Mouse (Mus musculus) CH12.LX (cell line): ENCODE measurements around the gene Fgfr2. TPM values are rescaled to one million over a fixed set of nuclear protein-coding genes. Genes with fewer than 3 reads are reported as not detected.

Experiments used
- DNase-seq: peaks from one replicate; pipeline ENCODE4 v3.0.0-alpha.2; 2013; ENCODE audit errors: extremely low read depth
- H3K27ac ChIP-seq: 2 replicates; pipeline ENCODE4 v1.5.1; 2012; ENCODE audit warnings: low read depth, mild to moderate bottlenecking, control low read depth, moderate library complexity; ENCODE audit not compliant: insufficient read depth
- H3K27me3 ChIP-seq: replicated peaks from 2 replicates; pipeline ENCODE3; 2012; ENCODE audit warnings: inconsistent platforms
- H3K36me3 ChIP-seq, 2 experiments: replicated peaks in 1 of 2; 2 replicates each; pipeline versions ENCODE3 to v1.6.1; 2012; ENCODE audit warnings: inconsistent platforms in 1 of 2, low read length in 1 of 2, mild to moderate bottlenecking in 1 of 2, mixed read lengths in 1 of 2, moderate library complexity in 1 of 2; ENCODE audit not compliant: control insufficient read depth in 1 of 2, insufficient read depth in 1 of 2
- H3K4me1 ChIP-seq, 2 experiments: 2 replicates each; pipeline ENCODE4 v1.6.1; 2012; ENCODE audit warnings: inconsistent platforms in 1 of 2, moderate library complexity in 1 of 2; ENCODE audit not compliant: insufficient read depth in 2 of 2, control insufficient read depth in 1 of 2
- H3K4me2 ChIP-seq: 2 replicates; pipeline ENCODE4 v1.6.1; 2012; ENCODE audit warnings: low read depth, mild to moderate bottlenecking, control low read depth; ENCODE audit not compliant: poor library complexity, insufficient read depth, severe bottlenecking
- H3K4me3 ChIP-seq, 3 experiments: fragments of 150-350 bp in 1 of 3; sonication (generic) in 1 of 3; replicated peaks in 1 of 3; 2 replicates each; pipeline versions ENCODE3 to v1.5.1; 2011 to 2012; ENCODE audit warnings: low read depth in 2 of 3, low read length in 2 of 3, mild to moderate bottlenecking in 2 of 3, moderate library complexity in 2 of 3, control low read depth in 1 of 3, improper control_type of control experiment in 1 of 3, inconsistent platforms in 1 of 3, mixed read lengths in 1 of 3; ENCODE audit not compliant: poor library complexity in 1 of 3
- H3K79me2 ChIP-seq: replicated peaks from 2 replicates; pipeline ENCODE4 v1.6.1; 2012; ENCODE audit warnings: mild to moderate bottlenecking, moderate library complexity; ENCODE audit not compliant: control insufficient read depth, poor library complexity, insufficient read depth, severe bottlenecking; ENCODE audit errors: extremely low read depth
- H3K9ac ChIP-seq: 2 replicates; pipeline ENCODE4 v1.6.1; 2012; ENCODE audit warnings: low read depth, mild to moderate bottlenecking, control low read depth, moderate library complexity; ENCODE audit not compliant: insufficient read depth
- H3K9me3 ChIP-seq: replicated peaks from 2 replicates; pipeline ENCODE3; 2012; ENCODE audit warnings: low read length, inconsistent platforms, mixed read lengths
- BHLHE40 ChIP-seq: IDR thresholded peaks from 2 replicates; pipeline ENCODE4 v1.6.1; 2011; ENCODE audit warnings: mild to moderate bottlenecking, low read depth, low read length, improper control_type of control experiment
- CHD2 ChIP-seq: IDR thresholded peaks from 2 replicates; pipeline ENCODE4 v1.6.1; 2011; ENCODE audit warnings: low read length, improper control_type of control experiment
- CTCF ChIP-seq, 2 experiments: IDR thresholded peaks in 1 of 2; conservative IDR thresholded peaks in 1 of 2; 2 replicates each; pipeline ENCODE4 v1.5.1; 2011 to 2012; ENCODE audit warnings: low read depth in 2 of 2, low read length in 2 of 2, improper control_type of control experiment in 1 of 2, inconsistent platforms in 1 of 2, mild to moderate bottlenecking in 1 of 2, moderate library complexity in 1 of 2
- ELF1 ChIP-seq: IDR thresholded peaks from 2 replicates; pipeline ENCODE4 v1.6.1; 2014; ENCODE audit warnings: low read depth, mild to moderate bottlenecking, inconsistent platforms, low read length, improper control_type of control experiment
- GABPA ChIP-seq: IDR thresholded peaks from 2 replicates; pipeline ENCODE4 v1.6.1; 2012; ENCODE audit warnings: low read depth, low read length, improper control_type of control experiment, inconsistent platforms; ENCODE audit not compliant: insufficient replicate concordance
- IRF4 ChIP-seq: IDR thresholded peaks from 2 replicates; pipeline ENCODE4 v1.6.1; 2014; ENCODE audit warnings: low read depth, mild to moderate bottlenecking, inconsistent platforms, low read length, improper control_type of control experiment
- JUN ChIP-seq: IDR thresholded peaks from 2 replicates; pipeline ENCODE4 v1.6.1; 2011; ENCODE audit warnings: low read depth, mild to moderate bottlenecking, low read length, improper control_type of control experiment, moderate library complexity; ENCODE audit not compliant: insufficient read depth
- JUND ChIP-seq: conservative IDR thresholded peaks from 2 replicates; pipeline ENCODE4 v1.6.1; 2011; ENCODE audit warnings: low read depth, low read length, improper control_type of control experiment
- MAFK ChIP-seq: IDR thresholded peaks from 2 replicates; pipeline ENCODE4 v1.6.1; 2011; ENCODE audit warnings: low read length, improper control_type of control experiment; ENCODE audit not compliant: insufficient replicate concordance
- MAX ChIP-seq: IDR thresholded peaks from 2 replicates; pipeline ENCODE4 v1.6.1; 2011; ENCODE audit warnings: low read length, improper control_type of control experiment
- MEF2A ChIP-seq: IDR thresholded peaks from 2 replicates; pipeline ENCODE4 v1.6.1; 2014; ENCODE audit warnings: low read depth, mild to moderate bottlenecking, inconsistent platforms, low read length, improper control_type of control experiment, borderline replicate concordance
- MXI1 ChIP-seq: IDR thresholded peaks from 2 replicates; pipeline ENCODE4 v1.6.1; 2011; ENCODE audit warnings: mild to moderate bottlenecking, low read depth, low read length, improper control_type of control experiment
- MYC ChIP-seq: IDR thresholded peaks from 2 replicates; pipeline ENCODE4 v1.6.1; 2011; ENCODE audit warnings: low read depth, mild to moderate bottlenecking, improper control_type of control experiment, low read length
- NELFE ChIP-seq: IDR thresholded peaks from 2 replicates; pipeline ENCODE4 v1.6.1; 2011; ENCODE audit warnings: low read depth, low read length, improper control_type of control experiment
- PAX5 ChIP-seq: IDR thresholded peaks from 2 replicates; pipeline ENCODE4 v1.6.1; 2012; ENCODE audit warnings: low read length, inconsistent platforms, mixed read lengths
- POLR2A ChIP-seq: IDR thresholded peaks from 2 replicates; pipeline ENCODE4 v1.6.1; 2011; ENCODE audit warnings: low read depth, mild to moderate bottlenecking, improper control_type of control experiment, low read length
- POLR2AphosphoS2 ChIP-seq: IDR thresholded peaks from 2 replicates; pipeline ENCODE4 v1.6.1; 2011; ENCODE audit warnings: low read depth, low read length, improper control_type of control experiment
- RAD21 ChIP-seq: IDR thresholded peaks from 2 replicates; pipeline ENCODE4 v1.6.1; 2011; ENCODE audit warnings: low read depth, mild to moderate bottlenecking, low read length, improper control_type of control experiment, moderate library complexity
- SIN3A ChIP-seq: IDR thresholded peaks from 2 replicates; pipeline ENCODE4 v1.6.1; 2012; ENCODE audit warnings: low read length, improper control_type of control experiment, inconsistent platforms
- SMC3 ChIP-seq: IDR thresholded peaks from 2 replicates; pipeline ENCODE4 v1.6.1; 2011; ENCODE audit warnings: low read depth, low read length, improper control_type of control experiment
- TBP ChIP-seq: conservative IDR thresholded peaks from 2 replicates; pipeline ENCODE4 v1.6.1; 2011; ENCODE audit warnings: low read depth, low read length, improper control_type of control experiment
- ZC3H11A ChIP-seq: IDR thresholded peaks from 2 replicates; pipeline ENCODE4 v1.6.1; 2012; ENCODE audit warnings: low read depth, mild to moderate bottlenecking, inconsistent platforms, low read length, improper control_type of control experiment
- ZKSCAN1 ChIP-seq: IDR thresholded peaks from 2 replicates; pipeline ENCODE4 v1.6.1; 2012; ENCODE audit warnings: low read depth, inconsistent platforms, low read length, improper control_type of control experiment, borderline replicate concordance
- dilution Hi-C: fragments of 300-500 bp; cut with MboI; formaldehyde crosslinking; loops from 2 replicates; pipeline ENCODE4 v1.14.3; 2020; ENCODE audit warnings: low sequenced_read_pairs; ENCODE audit not compliant: extremely low pct_unique_long_range_greater_than_20kb, extremely low pct_ligation_motif_present
- in situ Hi-C: fragments of 300-500 bp; cut with MboI; formaldehyde crosslinking; loops from 3 replicates; pipeline ENCODE4 v1.14.3; 2019; ENCODE audit warnings: low sequenced_read_pairs, low pct_ligation_motif_present, low pct_unique_long_range_greater_than_20kb, mixed read lengths
- polyA plus RNA-seq: library from polyadenylated mRNA; unstranded; fragments of >175 nt; gene quantifications from 2 replicates; pipeline ENCODE4 v1.2.1, GENCODE M21; 2012; ENCODE audit warnings: low read depth; ENCODE audit not compliant: insufficient read length
- total RNA-seq, 2 experiments: library from RNA; depleted of rRNA; stranded (reverse); fragments of 300-350 nt in 1 of 2; fragments of >200 nt in 1 of 2; gene quantifications; 2 replicates each; pipeline ENCODE4 v1.2.3; 2012 to 2014

The Fgfr2 gene
- total and polyA plus RNA-seq, 3 experiments, result not detected

GRCm38 (mm10) chr7:130674526-130674925 lies 2448.6 kb downstream of the Fgfr2 start:
- in situ Hi-C loops, result no loop called here
- no peak for TF ChIP-seq POLR2AphosphoS2
- no peak for TF ChIP-seq RAD21
- no peak for TF ChIP-seq ELF1
- no peak for TF ChIP-seq MYC
- no peak for TF ChIP-seq JUN
- TF ChIP-seq MAFK, result no peak
- TF ChIP-seq GABPA, result no peak
- TF ChIP-seq ZKSCAN1, result no peak
- no peak for TF ChIP-seq MXI1
- TF ChIP-seq BHLHE40, result no peak
- no peak for TF ChIP-seq JUND
- TF ChIP-seq CTCF (conservative IDR thresholded peaks at IDR 0.05 in 1 of 2, IDR thresholded peaks at IDR 0.05 in 1 of 2; ENCODE audit: low read depth in 2 of 2, low read length in 2 of 2), result no peak
- TF ChIP-seq MEF2A, result no peak
- no peak for TF ChIP-seq CHD2
- no peak for TF ChIP-seq MAX
- TF ChIP-seq POLR2A, result no peak
- TF ChIP-seq NELFE, result no peak
- TF ChIP-seq, all 38 proteins: peak for 0
- Histone ChIP-seq H3K27me3 (peaks cover 38% of the 10 kb centered on the region), H3K4me3 (no peak overlapping the region), H3K4me1 (peaks cover 0 to 5% of the 10 kb centered on the region in 2 experiments; a peak in 1 of 4 replicates), H3K9me3 (no peaks in the 10 kb centered on the region), H3K79me2 (no peaks in the 10 kb centered on the region), H3K36me3 (no peaks in the 10 kb centered on the region), H3K27ac (no peak overlapping the region), H3K9ac (no peak overlapping the region), H3K4me2 (no peak overlapping the region)
- dilution Hi-C loops, result no loop called here
- DNase-seq, result no peak

GRCm38 (mm10) chr7:130673169-130674033 lies 2449.7 kb downstream of the Fgfr2 start:
- H3K4me2 ChIP-seq, result no peak overlapping the region
- in situ Hi-C loops (no loop called here), dilution Hi-C loops (no loop called here)
- peaks cover 45% of the 10 kb centered on the region for H3K27me3 ChIP-seq
- TF ChIP-seq SIN3A, result no peak
- peak; percentile 89 for TF ChIP-seq RAD21
- TF ChIP-seq SMC3, result peak; percentile 77
- peak; percentile 32; the same call in 1 of the 2 replicates for TF ChIP-seq ZC3H11A
- peak; percentile 64 to 93; a peak in 3 of 4 replicates for TF ChIP-seq CTCF (conservative IDR thresholded peaks at IDR 0.05 in 1 of 2, IDR thresholded peaks at IDR 0.05 in 1 of 2; ENCODE audit: low read depth in 2 of 2, low read length in 2 of 2)
- TF ChIP-seq MEF2A, result no peak
- 0 out of 2 replicates have a peak, but pooled peaks have one; percentile 13 for TF ChIP-seq IRF4
- no peak; the same call in 1 of the 2 replicates for TF ChIP-seq NELFE
- TF ChIP-seq TBP, result no peak
- TF ChIP-seq CHD2, result no peak
- no peak for TF ChIP-seq PAX5
- TF ChIP-seq MAFK, result no peak
- TF ChIP-seq JUND, result no peak
- H3K4me1 ChIP-seq, result peaks cover 0 to 5% of the 10 kb centered on the region in 2 experiments; a peak in 1 of 4 replicates
- no peaks in the 10 kb centered on the region for H3K79me2 ChIP-seq
- no peak overlapping the region for H3K9ac ChIP-seq
- no peak overlapping the region for H3K27ac ChIP-seq
- DNase-seq, result peak; percentile 50
- H3K36me3 ChIP-seq, result no peaks in the 10 kb centered on the region
- no peak overlapping the region for H3K4me3 ChIP-seq
- H3K9me3 ChIP-seq, result no peaks in the 10 kb centered on the region
